Mouse (Mus musculus): Measurements from ENCODE around the gene Agr2.

Gene Agr2

DNA sequence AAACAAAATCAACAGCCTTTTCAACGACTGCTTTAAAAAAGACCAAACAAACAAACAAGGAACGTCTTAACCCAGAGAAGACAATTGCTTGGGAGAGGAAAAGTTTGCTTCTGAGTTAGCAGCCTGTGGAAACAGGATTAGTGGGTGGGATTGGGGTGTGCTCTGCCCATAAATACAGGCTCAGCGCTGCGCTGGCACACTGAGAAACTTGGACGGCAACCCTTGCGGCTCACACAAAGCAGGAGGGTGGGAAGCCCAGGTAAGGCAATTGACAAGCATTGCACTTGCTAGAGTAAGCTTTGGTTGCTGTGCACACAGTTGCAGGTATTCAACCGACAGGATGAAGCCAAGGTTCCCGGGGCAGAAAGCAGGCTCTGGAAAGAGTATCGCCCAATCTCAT lies at the start of gene Agr2:
Gene Agr2, plus strand, starts transcription at position 197 of the 400 bp plus-strand sequence.
- in situ Hi-C loops (cut with MboI, MseI), result no loop called here

DNA sequence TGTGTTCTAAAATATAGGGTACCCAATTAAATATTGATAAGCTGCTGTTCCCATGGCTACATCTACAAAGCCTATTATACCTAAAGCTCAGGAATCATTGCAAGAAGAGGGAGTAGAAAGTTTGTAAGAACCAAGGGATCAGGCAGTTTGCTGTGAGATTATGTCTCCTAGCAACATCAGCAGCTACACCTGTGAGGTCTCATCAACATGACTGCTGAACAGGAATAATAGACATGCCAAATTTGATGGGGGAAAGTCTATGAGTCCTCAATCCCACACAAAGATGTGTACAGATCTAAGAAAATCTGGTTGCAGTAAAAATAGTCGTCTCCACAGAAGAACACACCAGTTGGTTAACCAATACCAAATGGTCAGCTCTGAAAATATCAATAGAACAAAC lies 41.0 kb upstream of the Agr2 start:
- in situ Hi-C loops (cut with MboI, MseI), result no loop called here

DNA sequence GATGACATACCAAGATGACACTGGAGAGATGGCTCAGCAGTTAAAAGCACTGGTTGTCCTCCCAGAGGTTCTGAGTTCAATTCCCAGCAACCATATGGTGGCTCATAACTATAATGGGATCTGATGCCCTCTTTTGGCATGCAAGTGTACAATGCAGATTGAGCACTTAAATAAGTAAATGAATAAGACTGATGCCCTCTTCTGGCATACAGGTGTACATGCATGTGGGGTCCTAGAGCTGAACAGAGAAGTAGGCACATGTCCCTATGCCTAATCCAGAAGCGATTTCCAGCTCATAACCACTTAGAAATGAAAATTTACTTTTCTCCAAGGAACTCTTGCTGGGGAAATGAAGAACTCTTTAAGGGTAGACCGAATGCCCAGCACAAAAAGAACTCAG lies 35.5 kb upstream of the Agr2 start:
- in situ Hi-C loops (cut with MboI, MseI), result loop anchor here (5.0 kb wide), 1 partner anchor 65 kb away; no protein-coding TSS in a partner anchor

DNA sequence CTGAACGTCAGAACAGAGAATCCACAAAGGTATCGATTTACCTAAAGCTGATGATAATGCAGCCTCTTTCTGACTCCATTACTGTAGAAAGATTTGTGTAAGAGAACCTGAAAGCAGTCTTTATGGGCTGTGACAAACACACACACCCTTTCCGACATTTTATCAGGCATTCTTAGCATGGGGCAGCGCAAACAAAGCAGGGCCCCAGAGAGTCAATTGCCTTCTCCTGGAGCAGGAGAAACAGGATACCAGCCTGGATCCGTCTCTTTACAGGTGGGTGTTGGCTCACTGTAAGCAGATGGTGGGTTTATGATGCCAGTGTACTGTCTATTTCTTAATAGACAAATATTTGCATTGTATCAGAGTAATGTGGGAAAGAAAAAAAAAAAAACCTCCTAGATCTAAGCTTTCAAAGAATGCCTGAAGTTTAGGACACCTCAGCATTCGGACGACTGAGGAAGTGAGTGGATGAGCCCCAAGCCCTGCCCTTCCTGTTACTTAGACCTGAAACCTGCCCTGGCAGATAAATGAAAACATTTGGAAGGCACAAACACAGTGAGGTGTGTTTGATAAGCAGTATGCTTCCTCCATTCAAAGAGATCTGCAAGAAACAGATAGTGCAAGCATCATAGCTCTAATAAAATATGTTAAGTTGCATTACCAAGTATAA lies 26.5 kb upstream of the Agr2 start:
- in situ Hi-C loops (cut with MboI, MseI), result no loop called here

DNA sequence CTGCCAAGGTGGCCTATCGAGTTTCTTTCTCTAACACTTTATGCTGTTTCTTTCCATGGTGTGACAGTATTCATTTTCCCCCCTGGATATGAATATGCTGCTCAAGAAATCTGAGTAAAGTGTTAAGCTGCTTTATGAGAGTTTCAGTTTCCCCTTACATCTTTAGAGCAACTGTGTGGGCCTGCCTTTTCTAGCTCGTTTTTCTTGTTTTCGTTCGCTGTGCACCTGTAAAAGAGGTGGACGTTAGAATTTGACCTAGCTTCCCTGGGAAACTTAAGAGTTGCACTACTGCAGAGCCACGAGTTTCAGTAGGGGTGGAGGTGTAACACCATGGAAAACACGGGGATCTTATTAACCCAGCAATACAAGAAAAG lies 26.0 kb upstream of the Agr2 start:
- in situ Hi-C loops (cut with MboI, MseI), result no loop called here

DNA sequence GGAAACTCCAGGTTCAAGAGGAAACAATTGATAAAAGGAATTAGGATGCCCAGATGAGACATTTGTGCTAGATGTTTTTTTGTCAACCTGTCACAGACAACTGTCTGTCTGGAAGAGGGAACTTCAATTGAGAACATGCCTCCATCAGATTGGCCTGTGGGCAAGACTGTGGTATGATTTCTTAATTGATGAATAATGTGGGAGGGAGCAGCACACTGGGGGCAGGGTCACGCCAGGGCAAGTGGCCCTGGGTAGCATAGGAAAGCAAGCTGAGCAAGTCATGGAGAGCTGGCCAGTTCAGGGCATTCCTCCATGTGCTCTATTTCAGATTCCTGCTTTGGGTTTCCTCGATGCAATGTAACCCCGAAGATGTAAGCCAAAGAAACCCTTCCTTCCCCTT lies 16.8 kb upstream of the Agr2 start:
- in situ Hi-C loops (cut with MboI, MseI), result no loop called here

DNA sequence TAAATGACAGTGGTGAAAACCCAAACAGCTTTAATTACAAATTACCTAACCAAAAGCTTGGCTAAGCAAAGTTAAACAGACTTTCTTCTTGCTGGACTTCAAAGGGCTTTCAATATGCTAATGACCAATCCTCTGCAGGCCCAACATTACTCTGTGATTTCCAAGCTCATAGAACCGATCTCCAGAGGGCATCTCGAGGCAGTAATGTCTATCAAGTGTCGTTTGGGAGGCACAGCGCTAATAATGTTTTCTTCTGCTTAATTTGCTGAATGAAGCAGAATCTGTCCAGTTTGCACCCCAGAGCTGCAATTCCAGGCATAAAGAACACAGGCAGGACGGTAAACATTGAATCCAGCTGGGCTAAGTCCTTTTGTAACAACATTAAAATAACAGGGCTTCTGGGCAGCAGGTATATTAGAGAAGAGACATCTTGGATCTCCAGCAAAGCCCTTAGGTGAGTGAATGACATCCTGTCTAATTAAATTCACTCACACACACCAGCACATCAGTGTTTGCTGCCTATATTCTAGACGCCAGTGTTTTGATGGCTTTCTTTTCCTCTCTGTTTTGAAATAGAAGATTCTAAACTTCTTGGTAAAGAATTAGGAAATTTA lies 15.0 kb upstream of the Agr2 start:
- in situ Hi-C loops (cut with MboI, MseI), result no loop called here

DNA sequence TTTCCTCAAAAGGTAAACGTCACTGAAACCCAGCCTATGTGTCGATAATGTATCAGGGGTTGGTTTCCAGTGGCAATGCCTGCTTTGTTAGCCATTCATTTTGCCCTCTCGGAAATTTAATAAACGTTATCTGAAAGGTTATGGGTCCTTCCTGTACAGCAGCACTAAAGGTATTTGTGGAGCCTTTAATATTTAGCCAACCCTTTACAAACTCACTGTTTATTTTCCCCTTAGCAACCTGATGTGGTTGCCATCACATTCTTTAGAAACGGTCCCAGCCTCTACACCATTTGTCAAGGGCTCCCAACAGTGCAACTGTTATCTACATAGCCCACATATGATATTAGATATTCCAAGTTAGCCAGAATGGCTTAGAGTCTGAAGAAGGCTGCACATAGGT lies 13.1 kb upstream of the Agr2 start:
- in situ Hi-C loops (cut with MboI, MseI), result no loop called here

DNA sequence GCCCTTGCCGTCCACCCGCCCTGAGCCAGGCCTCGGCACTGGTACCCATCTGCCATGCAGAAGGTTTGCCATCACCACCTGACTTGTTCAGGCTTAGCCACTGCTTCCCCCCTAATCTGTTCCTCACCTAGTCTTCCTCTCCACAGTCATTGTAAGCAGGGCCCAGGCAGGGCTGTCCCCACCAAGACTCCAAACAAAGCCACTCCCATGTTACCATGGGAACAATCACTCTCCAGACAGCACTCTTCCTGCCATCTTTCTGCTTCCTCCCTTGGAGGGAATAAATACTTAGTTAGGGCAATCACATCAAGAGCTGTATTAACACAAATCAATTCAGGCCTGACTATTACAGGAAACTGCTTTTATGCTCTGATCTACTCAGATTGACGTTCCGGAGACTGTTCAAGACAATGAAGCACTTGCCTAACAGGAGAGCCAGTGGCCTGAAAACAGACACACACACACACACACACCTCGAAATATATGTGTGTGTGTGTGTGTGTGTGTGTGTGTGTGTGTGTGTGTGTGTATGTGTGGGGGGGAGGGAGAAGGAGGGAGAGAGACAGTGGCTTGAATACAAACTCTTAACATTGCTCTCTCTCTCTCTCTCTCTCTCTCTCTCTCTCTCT lies 10.9 kb upstream of the Agr2 start:
- in situ Hi-C loops (cut with MboI, MseI), result no loop called here

DNA sequence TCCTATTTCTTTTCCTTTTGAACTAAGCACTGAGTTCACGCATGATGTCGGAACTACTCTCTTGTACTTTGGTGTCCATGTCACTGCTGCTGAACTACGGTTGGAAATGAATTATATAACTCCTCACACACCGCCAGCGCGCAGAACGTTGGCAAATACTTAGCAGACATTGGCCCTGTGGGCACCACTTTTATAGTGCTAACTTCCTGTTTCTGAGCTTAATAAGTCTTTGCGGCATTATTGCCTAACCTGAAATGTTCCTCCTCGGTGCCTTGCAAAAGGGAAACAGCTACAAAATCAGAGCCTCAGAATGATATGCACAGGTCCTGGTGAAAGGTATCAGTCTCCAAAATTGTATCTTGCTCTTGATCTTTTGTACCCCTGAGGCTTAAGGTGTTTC lies 9.2 kb upstream of the Agr2 start:
- in situ Hi-C loops (cut with MboI, MseI), result no loop called here

DNA sequence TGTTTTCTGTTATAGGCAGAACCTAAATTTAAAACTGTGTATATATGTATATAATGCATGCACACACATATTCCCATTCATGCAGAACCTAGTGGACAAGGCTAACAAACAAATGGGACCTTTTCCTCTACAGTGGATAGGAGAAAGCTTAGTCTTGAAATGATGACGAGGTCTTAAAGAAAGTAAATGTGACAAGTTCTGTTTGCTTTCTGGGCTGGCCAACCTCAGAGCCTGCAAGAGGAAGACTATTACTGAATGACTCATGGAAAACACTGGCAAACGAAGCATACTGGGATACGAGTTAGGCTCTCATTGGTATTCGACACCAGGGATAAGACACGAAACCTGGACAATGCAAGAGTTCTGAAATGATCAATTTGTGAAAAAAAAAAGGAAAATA lies 8.0 kb upstream of the Agr2 start:
- in situ Hi-C loops (cut with MboI, MseI), result loop anchor here (5.0 kb wide), 1 partner anchor 677 kb away; no protein-coding TSS in a partner anchor

DNA sequence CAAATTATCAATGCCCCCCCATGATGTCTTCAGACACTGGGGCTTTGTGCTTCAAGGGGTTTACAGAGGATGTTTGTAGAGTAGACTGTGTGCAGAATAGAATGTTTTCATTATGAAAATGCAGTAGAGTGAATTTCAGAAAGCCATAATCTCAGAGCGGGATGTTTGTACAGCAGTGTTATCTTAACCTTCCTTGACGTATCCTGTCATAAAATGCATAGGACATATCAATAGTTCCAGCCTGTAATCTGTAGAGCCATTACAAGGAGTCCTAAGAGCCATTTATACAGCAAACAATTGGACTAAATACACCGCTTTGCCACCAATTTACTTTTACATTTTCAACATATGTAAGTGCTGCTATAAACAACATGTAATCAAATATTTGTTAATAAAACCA lies 876 bp downstream of the Agr2 start:
- in situ Hi-C loops (cut with MboI, MseI), result no loop called here

DNA sequence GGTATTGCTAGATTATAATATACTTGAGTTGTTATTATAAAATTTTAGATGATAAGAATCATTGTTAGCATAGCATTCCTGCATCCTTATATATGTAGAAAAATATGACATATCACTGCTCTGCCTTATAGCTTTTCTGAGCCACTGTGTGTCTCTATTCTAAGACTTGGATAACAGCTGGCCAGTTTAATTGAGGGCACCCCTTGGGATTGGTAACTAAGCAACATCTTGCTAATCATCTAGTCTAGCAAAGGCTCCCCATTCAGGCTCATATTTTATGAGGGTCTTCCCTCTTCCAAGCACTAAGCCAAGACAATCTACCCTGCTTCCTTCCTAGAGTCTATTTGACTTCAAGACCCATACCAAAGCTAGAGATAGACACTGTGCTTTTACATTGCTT lies 1.4 kb downstream of the Agr2 start:
- in situ Hi-C loops (cut with MboI, MseI), result no loop called here

DNA sequence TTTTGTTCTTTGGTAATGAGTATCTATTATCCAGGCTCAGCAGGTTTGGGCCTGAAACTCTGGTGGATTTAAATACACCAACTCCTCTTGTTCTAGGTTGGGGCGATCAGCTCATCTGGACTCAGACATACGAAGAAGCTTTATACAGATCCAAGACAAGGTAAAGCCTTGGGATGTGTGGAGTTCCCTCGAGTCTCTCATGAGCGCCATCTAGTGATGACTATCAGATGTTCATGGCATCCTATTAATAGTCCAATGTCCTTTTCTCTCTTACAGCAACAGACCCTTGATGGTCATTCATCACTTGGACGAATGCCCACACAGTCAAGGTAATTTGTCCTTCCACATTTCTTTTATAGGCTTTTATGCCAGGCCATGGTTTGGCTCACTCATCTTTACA lies 3.1 kb downstream of the Agr2 start:
- in situ Hi-C loops (cut with MboI, MseI), result no loop called here

DNA sequence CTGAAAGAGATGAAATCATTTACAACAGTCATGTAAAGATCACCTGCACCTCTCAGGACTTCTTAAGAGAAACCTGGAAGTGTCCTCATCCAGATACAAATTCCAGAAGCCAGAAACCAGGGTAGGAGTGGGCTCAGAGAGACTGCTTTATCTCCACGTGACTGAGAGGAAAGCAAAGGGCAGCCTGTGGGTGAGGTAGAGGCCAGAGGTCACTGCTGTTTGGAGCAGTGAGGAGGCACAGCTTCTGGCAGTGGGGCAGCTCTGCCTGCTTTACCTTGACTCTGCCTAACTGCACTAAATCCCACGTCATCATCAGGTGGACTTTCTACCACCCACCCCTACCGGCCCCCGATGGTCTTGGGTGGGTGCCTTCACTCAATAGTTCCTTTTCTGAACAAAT lies 12.0 kb downstream of the Agr2 start:
- in situ Hi-C loops (cut with MboI, MseI), result no loop called here

DNA sequence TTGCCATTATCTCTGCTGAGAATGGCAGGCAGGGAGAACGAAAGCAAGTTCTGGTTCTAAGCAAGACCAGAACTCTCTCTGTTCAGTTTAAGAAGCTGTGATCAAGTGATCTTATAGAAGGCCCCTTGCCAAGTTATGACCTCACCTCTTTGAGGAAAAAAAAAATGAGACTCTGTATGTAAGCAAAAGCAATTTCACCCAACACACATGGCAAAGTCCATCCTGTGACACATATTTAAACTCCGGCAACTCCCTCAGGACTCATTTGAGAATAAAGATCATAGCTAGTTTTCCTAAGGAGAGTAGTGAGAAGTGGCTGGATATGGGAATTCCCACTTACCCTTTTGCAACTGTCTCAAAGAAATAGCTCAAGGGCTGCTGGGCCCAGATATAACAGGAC lies 14.9 kb downstream of the Agr2 start:
- in situ Hi-C loops (cut with MboI, MseI), result no loop called here

DNA sequence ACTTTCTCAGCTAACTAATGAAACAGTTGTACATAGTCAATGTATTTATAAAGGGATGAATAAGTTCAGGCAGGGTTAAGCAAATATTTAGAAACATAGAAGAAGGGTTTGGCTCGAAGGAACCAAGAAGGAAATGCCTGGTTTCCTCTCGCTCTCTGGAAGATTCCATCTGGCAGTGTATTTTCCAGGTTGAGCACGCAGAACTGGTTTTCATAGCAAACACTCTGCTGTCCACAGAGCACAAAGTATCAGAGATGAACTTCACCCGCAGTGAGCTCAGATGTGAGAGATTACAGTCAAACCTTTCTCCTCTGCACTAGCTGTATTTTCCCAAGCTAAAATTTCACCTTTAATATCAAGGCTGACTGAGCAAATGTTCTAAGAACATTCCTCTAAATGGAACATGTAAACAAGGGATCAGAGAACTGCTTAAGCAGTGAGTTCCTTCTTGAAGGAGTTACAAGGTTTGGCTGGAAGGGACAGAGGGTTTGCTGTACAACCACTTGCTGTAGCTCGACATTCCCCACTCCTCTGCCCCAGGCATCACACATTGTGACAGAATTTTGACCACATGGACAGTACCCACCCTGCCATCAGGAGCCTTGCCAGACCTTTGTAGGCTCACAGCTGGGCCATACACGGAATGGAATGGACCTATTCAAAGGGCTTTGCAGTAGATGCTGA lies 15.8 kb downstream of the Agr2 start:
- in situ Hi-C loops (cut with MboI, MseI), result no loop called here

DNA sequence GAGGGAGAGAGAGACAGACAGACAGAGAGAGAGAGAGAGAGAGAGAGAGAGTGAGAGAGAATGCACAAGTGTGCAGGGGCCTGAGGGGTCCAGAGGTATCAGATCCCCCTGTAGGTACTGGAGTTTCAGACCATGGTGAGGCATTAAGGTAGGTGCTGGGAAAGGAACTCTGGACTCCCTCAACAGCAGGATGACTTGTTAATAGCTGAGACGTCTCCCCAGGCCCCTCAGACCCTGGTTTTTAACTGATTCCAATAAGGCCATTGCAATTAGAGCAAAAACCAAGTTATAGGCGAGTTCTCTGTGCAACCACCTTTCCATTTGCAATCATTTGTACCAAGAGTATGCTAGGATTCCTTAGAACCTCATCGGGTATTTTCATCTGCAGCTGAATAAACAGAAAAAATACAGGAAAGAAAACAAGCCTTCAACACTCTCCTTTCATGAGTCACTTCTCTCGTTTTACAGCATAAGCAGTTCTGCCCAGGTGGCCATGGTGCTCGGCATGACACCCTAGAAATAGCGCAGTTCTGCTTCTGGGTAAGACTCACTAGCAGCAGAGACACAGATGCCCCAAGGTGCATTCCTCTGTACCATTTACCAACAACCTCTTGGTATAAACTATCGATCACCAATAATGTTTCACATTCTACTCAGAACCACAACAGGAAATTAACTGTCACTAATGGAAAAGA lies 20.7 kb downstream of the Agr2 start:
- in situ Hi-C loops (cut with MboI, MseI), result no loop called here

DNA sequence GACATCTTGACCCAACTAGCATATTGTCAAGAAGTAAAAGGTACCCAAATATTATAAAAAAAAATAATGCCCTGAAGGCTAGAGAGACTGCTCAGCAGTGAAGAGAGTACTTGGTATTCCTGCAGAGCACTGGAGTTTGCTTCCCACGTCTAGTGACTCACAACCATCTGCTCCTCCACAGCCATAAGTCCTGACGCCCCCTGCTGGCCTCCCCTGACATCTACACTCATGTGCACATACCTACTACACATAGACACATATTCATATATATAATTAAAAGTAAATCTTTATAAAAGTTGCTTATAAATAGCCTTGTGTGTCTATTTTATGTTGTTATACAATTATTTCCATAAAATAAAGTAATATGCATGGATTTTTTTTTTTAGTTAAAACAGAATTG lies 25.1 kb downstream of the Agr2 start:
- in situ Hi-C loops (cut with MboI, MseI), result no loop called here

DNA sequence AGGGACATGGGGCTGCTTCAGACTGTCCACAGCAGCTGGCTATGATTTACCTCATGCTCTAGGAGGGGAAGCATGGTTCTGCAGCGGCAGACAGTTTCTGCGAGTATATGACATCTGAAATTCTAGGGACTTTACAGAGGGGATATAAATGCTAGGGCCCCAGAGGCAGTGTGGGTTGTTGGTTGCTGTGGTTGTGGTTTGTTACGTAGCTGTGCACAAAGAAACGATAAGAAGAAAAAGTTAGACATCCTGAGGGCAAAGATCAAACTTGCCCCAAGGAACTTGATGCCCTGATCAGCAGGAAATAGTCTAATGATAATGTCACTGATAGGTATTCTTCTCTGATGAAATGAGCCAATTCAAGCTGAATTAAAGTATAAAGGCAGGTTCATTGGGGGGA lies 26.9 kb downstream of the Agr2 start:
- in situ Hi-C loops (cut with MboI, MseI), result no loop called here

DNA sequence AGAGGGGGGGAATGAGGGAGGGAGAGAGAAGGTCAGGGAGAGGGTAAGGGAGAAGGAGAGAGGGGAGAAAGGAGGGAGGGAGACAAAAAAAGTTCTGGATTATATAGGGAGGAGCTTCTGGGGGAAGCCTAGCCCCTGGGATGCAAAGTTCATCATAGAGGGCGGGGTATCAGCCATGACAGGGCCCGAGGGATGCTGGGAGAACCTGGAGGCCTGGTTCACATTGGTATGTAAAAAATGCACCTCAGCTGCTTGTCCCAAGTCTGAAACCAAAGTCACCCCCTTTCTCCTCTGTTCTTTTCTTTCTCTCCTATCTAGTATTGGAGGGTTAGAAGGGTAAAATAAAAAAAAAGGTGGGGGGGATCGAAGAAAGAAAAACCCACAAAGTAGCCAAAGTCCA lies 27.4 kb downstream of the Agr2 start:
- in situ Hi-C loops (cut with MboI, MseI), result no loop called here

DNA sequence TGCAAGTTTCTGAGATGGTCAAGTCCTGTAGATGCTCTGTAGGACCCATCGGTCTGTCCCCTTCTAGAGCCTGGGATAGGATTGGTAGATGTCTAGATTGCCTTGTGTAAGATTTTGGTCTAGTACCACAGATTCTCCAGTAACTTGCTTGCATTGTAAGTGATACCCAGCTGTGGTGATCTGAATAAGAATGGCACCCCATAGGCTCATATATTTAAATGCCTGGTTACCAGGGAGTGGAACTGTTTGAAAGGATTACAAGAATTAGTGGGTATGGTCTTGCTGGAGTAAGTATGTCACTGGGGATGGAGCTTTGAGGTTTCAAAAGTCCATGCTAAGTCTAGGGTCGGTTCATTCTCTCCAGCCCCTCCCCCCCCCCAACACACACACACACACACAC lies 28.0 kb downstream of the Agr2 start:
- in situ Hi-C loops (cut with MboI, MseI), result no loop called here
